Mouse (Mus musculus): Measurements from ENCODE around the gene Cbwd1. TPM values are rescaled to one million over a fixed set of nuclear protein-coding genes. Genes with fewer than 3 reads are reported as not detected.

Cbwd1 gene
- total and polyA plus RNA-seq, 3 experiments = 2.6 to 10.9 (median 8.0) TPM

DNA sequence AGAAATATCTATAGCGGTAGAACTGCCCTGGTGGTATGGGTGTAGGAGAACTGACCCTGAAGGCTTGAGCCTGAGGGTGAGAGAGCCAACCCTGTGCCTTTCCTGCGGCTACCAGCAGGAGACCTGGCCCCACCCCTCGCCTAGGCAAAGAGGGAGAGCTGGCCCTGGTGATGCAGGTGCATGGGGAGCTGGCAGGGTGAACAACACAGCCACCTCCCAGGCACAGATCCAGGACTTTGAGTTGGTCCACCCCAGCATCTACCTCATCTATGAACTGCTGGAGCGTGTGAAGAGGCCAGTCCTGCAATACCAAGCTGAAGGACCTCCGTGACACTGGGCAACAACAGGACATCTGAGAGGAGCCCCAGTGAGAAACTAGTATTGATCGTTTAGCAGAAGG, 32.1 kb upstream of the Cbwd1 start:
- no peak for DNase-seq
- Histone ChIP-seq H3K27ac (no peak overlapping the region), H3K4me3 (no peak overlapping the region), H3K27me3 (ENCODE audit: control insufficient read depth, insufficient read depth, low read length) (no peaks in the 10 kb centered on the region), H3K4me1 (ENCODE audit: control insufficient read depth, insufficient read depth, low read length) (no peaks in the 10 kb centered on the region; the same call in 1 of the 2 replicates), H3K9ac (ENCODE audit: low read depth, low read length) (no peak overlapping the region), H3K79me2 (replicated peaks; ENCODE audit: control insufficient read depth, insufficient read depth, low read length) (no peaks in the 10 kb centered on the region), H3K36me3 (ENCODE audit: control insufficient read depth, insufficient read depth, low read length) (no peaks in the 10 kb centered on the region; the same call in 1 of the 2 replicates)
- no peak for TF ChIP-seq POLR2A (IDR thresholded peaks at IDR 0.05; ENCODE audit: insufficient read depth, low read depth, low read length)
- TF ChIP-seq CTCF (IDR thresholded peaks at IDR 0.05) = no peak
- no peak for TF ChIP-seq EP300 (IDR thresholded peaks at IDR 0.05; ENCODE audit: insufficient read depth, low read depth, low read length)
- 83% methylated on average over 6 of the region's 6 CpGs for WGBS
- intact Hi-C loops (cut with DNase I) = no loop called here

DNA sequence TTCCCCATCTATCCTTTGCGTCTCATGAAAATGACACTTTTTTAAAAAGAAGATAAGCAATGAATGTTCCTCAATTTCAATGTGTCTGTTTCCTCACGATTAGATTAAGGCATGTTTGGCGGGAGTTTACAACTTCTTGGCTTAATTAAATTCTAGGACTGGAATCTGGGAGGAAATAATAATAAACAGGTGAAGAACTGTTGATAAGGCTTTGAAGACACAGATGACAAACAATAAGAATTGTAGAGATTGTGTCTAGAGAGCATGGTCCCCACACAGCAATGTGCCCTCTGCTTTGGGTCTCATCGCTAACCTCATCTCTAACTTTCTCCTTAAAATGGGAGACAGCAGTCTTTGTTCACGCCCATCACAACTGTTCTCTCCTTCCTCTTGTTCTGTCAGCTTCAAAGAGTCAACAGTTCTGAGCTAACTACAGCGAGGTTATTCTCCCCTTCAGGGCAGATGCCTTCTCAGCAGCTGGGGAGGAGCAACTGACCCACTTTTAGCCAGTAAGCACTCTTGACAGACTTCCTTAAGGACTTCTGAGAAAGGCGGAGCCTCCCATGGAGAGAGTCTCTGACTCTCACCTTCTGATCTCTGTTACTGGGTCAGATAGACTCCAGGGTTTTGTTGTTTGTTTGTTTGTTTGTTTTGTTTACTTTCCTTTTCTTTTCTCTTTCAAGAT, 28.9 kb upstream of the Cbwd1 start:
- no peak overlapping the region for H3K4me3 ChIP-seq
- no peaks in the 10 kb centered on the region; the same call in 1 of the 2 replicates for H3K36me3 ChIP-seq (ENCODE audit: control insufficient read depth, insufficient read depth, low read length)
- peaks cover 3% of the 10 kb centered on the region for H3K4me1 ChIP-seq (ENCODE audit: control insufficient read depth, insufficient read depth, low read length)
- no peaks in the 10 kb centered on the region for H3K79me2 ChIP-seq (replicated peaks; ENCODE audit: control insufficient read depth, insufficient read depth, low read length)
- no peak for DNase-seq
- H3K27ac ChIP-seq = no peak overlapping the region
- no peaks in the 10 kb centered on the region for H3K27me3 ChIP-seq (ENCODE audit: control insufficient read depth, insufficient read depth, low read length)
- intact Hi-C loops (cut with DNase I) = no loop called here
- WGBS = 57% methylated on average over 7 of the region's 7 CpGs
- H3K9ac ChIP-seq (ENCODE audit: low read depth, low read length) = no peak overlapping the region
- TF ChIP-seq POLR2A (IDR thresholded peaks at IDR 0.05; ENCODE audit: insufficient read depth, low read depth, low read length) (no peak), EP300 (IDR thresholded peaks at IDR 0.05; ENCODE audit: insufficient read depth, low read depth, low read length) (no peak), CTCF (IDR thresholded peaks at IDR 0.05) (no peak)

DNA sequence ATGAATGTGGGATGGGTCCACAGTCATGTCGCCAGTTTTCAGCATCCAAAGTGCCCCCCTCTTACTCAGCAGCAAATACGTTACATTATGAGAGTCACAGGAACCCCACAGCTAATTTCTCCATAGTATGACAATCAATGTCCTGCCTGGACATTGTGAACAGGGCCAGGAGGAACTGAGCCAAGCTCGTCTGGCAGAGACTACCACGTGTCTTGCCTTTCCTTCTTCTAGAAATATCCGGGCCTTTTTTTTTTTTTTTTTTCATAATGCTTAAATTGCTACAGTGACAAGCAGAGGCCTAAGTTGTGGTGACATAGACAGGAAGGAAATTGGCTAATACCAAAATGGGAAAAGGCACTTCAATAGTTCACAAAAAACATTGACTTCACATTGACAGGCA, 27.4 kb upstream of the Cbwd1 start:
- no peaks in the 10 kb centered on the region for H3K79me2 ChIP-seq (replicated peaks; ENCODE audit: control insufficient read depth, insufficient read depth, low read length)
- H3K27me3 ChIP-seq (ENCODE audit: control insufficient read depth, insufficient read depth, low read length) = no peaks in the 10 kb centered on the region
- WGBS = 17% methylated on average over 5 of the region's 5 CpGs
- peaks cover 3% of the 10 kb centered on the region for H3K4me1 ChIP-seq (ENCODE audit: control insufficient read depth, insufficient read depth, low read length)
- intact Hi-C loops (cut with DNase I) = no loop called here
- peak in 1 of 2 experiments; percentile 55 for DNase-seq
- no peak overlapping the region for H3K27ac ChIP-seq
- H3K9ac ChIP-seq (ENCODE audit: low read depth, low read length) = no peak overlapping the region
- H3K4me3 ChIP-seq = no peak overlapping the region
- no peak for TF ChIP-seq CTCF (IDR thresholded peaks at IDR 0.05)
- TF ChIP-seq EP300 (IDR thresholded peaks at IDR 0.05; ENCODE audit: insufficient read depth, low read depth, low read length) = no peak
- no peak for TF ChIP-seq POLR2A (IDR thresholded peaks at IDR 0.05; ENCODE audit: insufficient read depth, low read depth, low read length)
- no peaks in the 10 kb centered on the region; the same call in 1 of the 2 replicates for H3K36me3 ChIP-seq (ENCODE audit: control insufficient read depth, insufficient read depth, low read length)

DNA sequence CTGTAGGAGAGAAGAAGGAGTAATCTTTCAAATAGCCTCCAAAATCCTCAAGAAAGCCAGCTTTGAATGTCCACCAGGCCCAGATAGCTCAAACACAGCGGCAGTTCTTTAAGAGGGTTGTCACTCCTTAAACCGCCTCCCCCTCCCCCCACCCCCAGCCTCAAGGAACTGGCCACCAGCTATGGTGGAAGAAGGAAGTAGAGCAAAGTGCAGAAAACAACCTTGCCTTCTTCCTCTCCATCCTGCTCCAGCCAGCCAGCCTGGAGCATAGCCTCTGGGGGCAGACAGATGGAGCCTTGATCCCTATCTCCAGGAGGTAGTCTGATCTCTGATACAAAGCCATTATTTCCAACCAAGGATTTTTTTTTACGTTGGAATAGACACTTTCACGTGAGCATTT, 25.9 kb upstream of the Cbwd1 start:
- peaks cover 3% of the 10 kb centered on the region for H3K4me1 ChIP-seq (ENCODE audit: control insufficient read depth, insufficient read depth, low read length)
- DNase-seq = no peak
- intact Hi-C loops (cut with DNase I) = no loop called here
- no peak for TF ChIP-seq EP300 (IDR thresholded peaks at IDR 0.05; ENCODE audit: insufficient read depth, low read depth, low read length)
- TF ChIP-seq POLR2A (IDR thresholded peaks at IDR 0.05; ENCODE audit: insufficient read depth, low read depth, low read length) = no peak
- no peak for TF ChIP-seq CTCF (IDR thresholded peaks at IDR 0.05)
- no peak overlapping the region for H3K9ac ChIP-seq (ENCODE audit: low read depth, low read length)
- no peak overlapping the region for H3K4me3 ChIP-seq
- no peaks in the 10 kb centered on the region for H3K27me3 ChIP-seq (ENCODE audit: control insufficient read depth, insufficient read depth, low read length)
- WGBS = 69% methylated on average over 4 of the region's 4 CpGs
- no peak overlapping the region for H3K27ac ChIP-seq
- H3K36me3 ChIP-seq (ENCODE audit: control insufficient read depth, insufficient read depth, low read length) = no peaks in the 10 kb centered on the region; the same call in 1 of the 2 replicates
- no peaks in the 10 kb centered on the region for H3K79me2 ChIP-seq (replicated peaks; ENCODE audit: control insufficient read depth, insufficient read depth, low read length)

DNA sequence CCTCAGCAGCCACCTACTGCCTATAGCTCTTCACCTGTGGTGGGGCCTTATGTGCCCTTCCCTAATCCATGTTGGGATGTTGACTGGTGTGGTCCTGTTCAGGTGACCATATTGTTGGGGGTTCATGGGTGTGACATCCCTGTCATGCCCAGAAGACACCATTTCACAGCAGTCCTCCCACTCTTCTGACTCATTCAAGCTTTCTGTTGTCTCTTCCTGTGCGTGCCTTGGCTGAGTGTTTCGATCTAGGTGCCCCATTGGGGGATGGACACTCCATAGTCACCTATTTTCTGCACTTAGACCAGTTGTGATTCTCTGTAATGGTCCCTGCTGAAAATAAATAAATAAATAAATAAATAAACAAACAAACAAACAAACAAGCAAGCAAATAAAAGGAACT, 23.6 kb upstream of the Cbwd1 start:
- Histone ChIP-seq H3K9ac (ENCODE audit: low read depth, low read length) (no peak overlapping the region), H3K27me3 (ENCODE audit: control insufficient read depth, insufficient read depth, low read length) (no peaks in the 10 kb centered on the region), H3K36me3 (ENCODE audit: control insufficient read depth, insufficient read depth, low read length) (no peaks in the 10 kb centered on the region; the same call in 1 of the 2 replicates), H3K79me2 (replicated peaks; ENCODE audit: control insufficient read depth, insufficient read depth, low read length) (no peaks in the 10 kb centered on the region), H3K27ac (no peak overlapping the region), H3K4me1 (ENCODE audit: control insufficient read depth, insufficient read depth, low read length) (peaks cover 3% of the 10 kb centered on the region), H3K4me3 (no peak overlapping the region)
- intact Hi-C loops (cut with DNase I) = no loop called here
- 89% methylated on average over 2 of the region's 2 CpGs for WGBS
- no peak for TF ChIP-seq POLR2A (IDR thresholded peaks at IDR 0.05; ENCODE audit: insufficient read depth, low read depth, low read length)
- no peak for TF ChIP-seq EP300 (IDR thresholded peaks at IDR 0.05; ENCODE audit: insufficient read depth, low read depth, low read length)
- TF ChIP-seq CTCF (IDR thresholded peaks at IDR 0.05) = no peak
- DNase-seq = no peak

DNA sequence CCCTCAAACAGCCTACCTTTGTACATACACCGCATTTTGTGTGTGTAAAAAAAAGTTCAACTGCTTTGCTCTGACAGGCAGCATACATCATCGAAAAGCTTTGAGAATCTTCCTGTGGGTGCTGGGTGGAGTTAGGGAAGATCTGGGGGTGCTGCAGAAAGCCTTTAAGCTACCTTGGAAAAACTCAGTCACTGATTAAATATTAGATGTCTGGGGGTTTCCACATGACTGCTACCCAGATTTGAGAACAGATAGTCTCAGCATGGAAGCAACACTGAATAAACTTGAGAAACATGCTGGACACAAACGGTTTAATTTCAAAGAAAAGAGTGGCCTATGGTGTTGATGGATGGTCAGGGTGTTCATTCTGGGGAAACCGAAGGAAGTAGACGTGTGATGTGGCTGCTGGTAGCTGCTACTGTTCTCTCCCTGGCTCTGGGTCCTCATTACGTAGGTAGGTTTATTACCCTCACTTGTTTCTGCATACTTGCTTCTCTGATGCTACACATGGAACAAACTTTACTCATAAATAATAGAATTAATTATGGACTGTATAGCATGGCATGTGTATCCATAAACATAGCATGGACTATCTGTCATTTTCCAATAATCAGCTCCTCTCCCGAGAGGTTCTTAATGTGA, 22.6 kb upstream of the Cbwd1 start:
- H3K4me1 ChIP-seq (ENCODE audit: control insufficient read depth, insufficient read depth, low read length) = peaks cover 3% of the 10 kb centered on the region
- WGBS = 74% methylated on average over 7 of the region's 7 CpGs

More for the DNA sequence above, 22.6 kb upstream of the Cbwd1 start:
- DNase-seq = no peak
- no peak overlapping the region for H3K4me3 ChIP-seq
- no peak overlapping the region for H3K9ac ChIP-seq (ENCODE audit: low read depth, low read length)
- no peak overlapping the region for H3K27ac ChIP-seq
- H3K27me3 ChIP-seq (ENCODE audit: control insufficient read depth, insufficient read depth, low read length) = no peaks in the 10 kb centered on the region
- intact Hi-C loops (cut with DNase I) = no loop called here
- no peaks in the 10 kb centered on the region for H3K79me2 ChIP-seq (replicated peaks; ENCODE audit: control insufficient read depth, insufficient read depth, low read length)
- H3K36me3 ChIP-seq (ENCODE audit: control insufficient read depth, insufficient read depth, low read length) = no peaks in the 10 kb centered on the region; the same call in 1 of the 2 replicates
- TF ChIP-seq EP300 (IDR thresholded peaks at IDR 0.05; ENCODE audit: insufficient read depth, low read depth, low read length) (no peak), POLR2A (IDR thresholded peaks at IDR 0.05; ENCODE audit: insufficient read depth, low read depth, low read length) (no peak), CTCF (IDR thresholded peaks at IDR 0.05) (no peak)

Measured in heart, adult 2 months (tissue).